ENCODE assay signal across 13 mouse cellular contexts in genomic region chr4:139014793-139015192, GRCm38 (mm10). TPM values are rescaled to one million over a fixed set of nuclear protein-coding genes. Genes with fewer than 3 reads are reported as not detected.
A peak's percentile ranks its signal among the peaks of the same experiment; 100 is the strongest.
DNase-seq lines count a peak whose midpoint lies in the region; ATAC-seq and TF ChIP-seq lines count a peak whose summit lies in the region.
"Had no signal": no experiment of that assay in that cellular context is flagged by ENCODE, and none has a peak within 500 bp of the region (broad histone marks: within the 10 kb centered on the region; RNA-seq: fewer than 3 reads in every experiment).

No protein-coding gene starts in this region.

- H3K9me3 ChIP-seq in kidney, postnatal 0 days (replicated peaks; ENCODE audit: low read length): no peaks in the 10 kb centered on the region
- no peaks in the 10 kb centered on the region for H3K9me3 ChIP-seq in MEL (replicated peaks; ENCODE audit: insufficient read depth, low read length)
- no peaks in the 10 kb centered on the region for H3K9me3 ChIP-seq in stomach, postnatal 0 days (ENCODE audit: control insufficient read depth, low read length)
- H3K9me3 ChIP-seq: forebrain, embryonic 12.5 days; hindbrain, embryonic 15.5 days; limb, embryonic 15.5 days had no signal

- peak; percentile 56 for TF ChIP-seq CTCF in kidney, postnatal 0 days (IDR thresholded peaks at IDR 0.05; ENCODE audit: low read depth)
- TF ChIP-seq CTCF in testis, adult 2 months (IDR thresholded peaks at IDR 0.05; ENCODE audit: control insufficient read depth, insufficient read depth, insufficient replicate concordance, low read depth, low read length): peak; percentile 83; the same call in 1 of the 2 replicates
- peak; percentile 47 to 73 (median 63) for TF ChIP-seq CTCF in MEL (IDR thresholded peaks at IDR 0.05 in 2 of 3, conservative IDR thresholded peaks at IDR 0.05 in 1 of 3; ENCODE audit: control insufficient read depth in 1 of 3, insufficient read depth in 1 of 3, low read depth in 2 of 3, low read length in 3 of 3, poor library complexity in 1 of 3, severe bottlenecking in 1 of 3)
- TF ChIP-seq CTCF in stomach, postnatal 0 days (IDR thresholded peaks at IDR 0.05; ENCODE audit: low read depth): peak; percentile 62

- TF ChIP-seq RAD21 in MEL (IDR thresholded peaks at IDR 0.05; ENCODE audit: low read depth, low read length): peak; percentile 51

- no peaks in the 10 kb centered on the region for H3K79me2 ChIP-seq in MEL (ENCODE audit: control insufficient read depth, insufficient read depth, low read length, poor library complexity)

- WGBS in kidney, postnatal 0 days: 85% methylated on average over 6 of the region's 6 CpGs
- 82% methylated on average over 6 of the region's 6 CpGs for WGBS in stomach, postnatal 0 days

- no peaks in the 10 kb centered on the region for H3K4me1 ChIP-seq in kidney, postnatal 0 days (replicated peaks; ENCODE audit: insufficient read depth, low read length)
- no peaks in the 10 kb centered on the region for H3K4me1 ChIP-seq in testis, adult 2 months (ENCODE audit: control insufficient read depth, insufficient read depth, low read length)
- H3K4me1 ChIP-seq in MEL (ENCODE audit: control insufficient read depth in 1 of 2, insufficient read depth in 2 of 2, low read length in 2 of 2): peaks cover 0 to 5% of the 10 kb centered on the region in 2 experiments; a peak in 1 of 4 replicates
- H3K4me1 ChIP-seq in stomach, postnatal 0 days (replicated peaks; ENCODE audit: control insufficient read depth, insufficient read depth): no peaks in the 10 kb centered on the region
- H3K4me1 ChIP-seq: limb, embryonic 15.5 days had no signal

- intact Hi-C loops in left cerebral cortex, postnatal 10 days (cut with DNase I): no loop called here

- no peaks in the 10 kb centered on the region for H3K36me3 ChIP-seq in kidney, postnatal 0 days (ENCODE audit: insufficient read depth, low read length)
- H3K36me3 ChIP-seq in testis, adult 2 months (ENCODE audit: control insufficient read depth, insufficient read depth, low read length): no peaks in the 10 kb centered on the region
- H3K36me3 ChIP-seq in MEL (ENCODE audit: control insufficient read depth in 1 of 2, insufficient read depth in 2 of 2, low read length in 2 of 2): peaks cover 2 to 6% of the 10 kb centered on the region in 2 experiments
- no peaks in the 10 kb centered on the region for H3K36me3 ChIP-seq in stomach, postnatal 0 days (ENCODE audit: control insufficient read depth, insufficient read depth, low read length)
- H3K36me3 ChIP-seq: forebrain, embryonic 12.5 days; hindbrain, embryonic 15.5 days; limb, embryonic 15.5 days had no signal

- no peak for ATAC-seq in kidney, postnatal 0 days (replicated peaks; ENCODE audit: low FRiP score, low read depth)
- no peak for ATAC-seq in stomach, postnatal 0 days (ENCODE audit: low FRiP score, low TSS enrichment)

- TF ChIP-seq POLR2A in testis, adult 2 months (IDR thresholded peaks at IDR 0.05; ENCODE audit: control insufficient read depth, low read depth, low read length): no peak
- no peak for TF ChIP-seq POLR2A in MEL (IDR thresholded peaks at IDR 0.05; ENCODE audit: control insufficient read depth in 1 of 2, insufficient read depth in 1 of 2, low read depth in 1 of 2, low read length in 2 of 2, poor library complexity in 1 of 2)

- no peak for DNase-seq in kidney, postnatal 0 days (ENCODE audit: low spot score)
- DNase-seq in kidney, adult 11 months: no peak
- no peak for DNase-seq in testis, postnatal 14 days (ENCODE audit: low spot score)
- peak; percentile 50 for DNase-seq in MEL (ENCODE audit: low read depth, low spot score)
- DNase-seq in stomach, postnatal 0 days (ENCODE audit: low spot score): no peak
- DNase-seq in left cerebral cortex, postnatal 10 days (ENCODE audit: extremely low spot score in 1 of 2, low spot score in 2 of 2): no peak
- DNase-seq: embryo, embryonic 11 days; midbrain, embryonic 14.5 days had no signal

- no peak overlapping the region for H3K4me3 ChIP-seq in kidney, postnatal 0 days (replicated peaks; ENCODE audit: low read depth, low read length)
- no peak overlapping the region for H3K4me3 ChIP-seq in testis, adult 2 months (ENCODE audit: control insufficient read depth, low read depth, low read length)
- H3K4me3 ChIP-seq in MEL (ENCODE audit: control insufficient read depth in 1 of 2, insufficient read depth in 1 of 2, low read depth in 2 of 2, low read length in 2 of 2): no peak overlapping the region
- no peak overlapping the region for H3K4me3 ChIP-seq in stomach, postnatal 0 days (ENCODE audit: low read depth, low read length)
- H3K4me3 ChIP-seq: forebrain, embryonic 12.5 days; hindbrain, embryonic 15.5 days; limb, embryonic 15.5 days had no signal

- no peak overlapping the region for H3K9ac ChIP-seq in kidney, postnatal 0 days (ENCODE audit: low read depth, low read length)
- no peak overlapping the region for H3K9ac ChIP-seq in MEL (ENCODE audit: control insufficient read depth, low read depth, low read length, poor library complexity, severe bottlenecking)
- H3K9ac ChIP-seq in stomach, postnatal 0 days (ENCODE audit: low read length): no peak overlapping the region
- H3K9ac ChIP-seq: forebrain, embryonic 12.5 days; hindbrain, embryonic 15.5 days; limb, embryonic 15.5 days had no signal

- no peak overlapping the region for H3K27ac ChIP-seq in kidney, postnatal 0 days
- no peak overlapping the region for H3K27ac ChIP-seq in testis, adult 2 months (ENCODE audit: control insufficient read depth, insufficient read depth, low read depth, low read length)
- H3K27ac ChIP-seq in MEL (ENCODE audit: control insufficient read depth, low read depth, low read length): no peak overlapping the region
- H3K27ac ChIP-seq in stomach, postnatal 0 days (replicated peaks): no peak overlapping the region
- H3K27ac ChIP-seq: forebrain, embryonic 12.5 days; hindbrain, embryonic 15.5 days; limb, embryonic 15.5 days had no signal

- TF ChIP-seq EP300 in MEL (IDR thresholded peaks at IDR 0.05; ENCODE audit: low read depth in 1 of 2, low read length in 2 of 2): no peak
- no peak for TF ChIP-seq EP300 in stomach, postnatal 0 days (optimal IDR thresholded peaks at IDR 0.05)

- H3K27me3 ChIP-seq in kidney, postnatal 0 days (ENCODE audit: insufficient read depth, low read length): no peaks in the 10 kb centered on the region
- H3K27me3 ChIP-seq in testis, adult 2 months (ENCODE audit: control insufficient read depth, insufficient read depth, low read length): no peaks in the 10 kb centered on the region
- H3K27me3 ChIP-seq in MEL (ENCODE audit: control insufficient read depth in 1 of 2, insufficient read depth in 2 of 2, low read length in 2 of 2): no peaks in the 10 kb centered on the region
- H3K27me3 ChIP-seq in stomach, postnatal 0 days (ENCODE audit: control insufficient read depth, insufficient read depth, low read length): no peaks in the 10 kb centered on the region
- H3K27me3 ChIP-seq: forebrain, embryonic 12.5 days; hindbrain, embryonic 15.5 days; limb, embryonic 15.5 days had no signal

- H3K4me2 ChIP-seq in kidney, postnatal 0 days (ENCODE audit: low read length): no peak overlapping the region
- H3K4me2 ChIP-seq in stomach, postnatal 0 days (replicated peaks; ENCODE audit: low read depth): no peak overlapping the region
- H3K4me2 ChIP-seq: forebrain, embryonic 12.5 days; hindbrain, embryonic 15.5 days; limb, embryonic 15.5 days had no signal

TF ChIP-seq in MEL, 35 proteins besides CTCF, POLR2A, EP300 and RAD21:
- TF ChIP-seq SMC3 (IDR thresholded peaks at IDR 0.05; ENCODE audit: low read depth, low read length): peak; percentile 50
- no peak for TF ChIP-seq ETS1 (IDR thresholded peaks at IDR 0.05; ENCODE audit: low read depth, low read length)
- no peak for TF ChIP-seq E2F4 (IDR thresholded peaks at IDR 0.05; ENCODE audit: borderline replicate concordance, low read depth, low read length)
- TF ChIP-seq ZC3H11A (IDR thresholded peaks at IDR 0.05; ENCODE audit: low read depth, low read length): peak; percentile 28; the same call in 1 of the 2 replicates
- no peak for TF ChIP-seq TAL1 (IDR thresholded peaks at IDR 0.05; ENCODE audit: low read length)

RNA-seq across cellular contexts. Expression of gene Tmco4, which starts 42.1 kb away (rescaled TPM):
- polyA plus RNA-seq in kidney, postnatal 0 days (2015; fragmentation: Nextera tagmentation; extraction: Ambion mirVana): 10.2 and 10.8 TPM in 2 replicates
- 3.3 and 3.4 TPM in 2 replicates for polyA plus RNA-seq in testis, adult 2 months (2012; rRNA removed)
- total RNA-seq in MEL (2012; rRNA removed): 22.0 and 24.7 TPM in 2 replicates
- 10 to 100 TPM in 1 of 2 experiments, not detected in 1; 16.5 TPM for polyA plus RNA-seq in MEL (2012; ENCODE audit: insufficient read depth in 1 of 2, insufficient read length in 2 of 2, low read depth in 1 of 2, low replicate concordance in 2 of 2, missing spikeins in 1 of 2)
- polyA plus RNA-seq in stomach, postnatal 0 days (2015; fragmentation: Nextera tagmentation; extraction: Ambion mirVana): 10.3 and 10.8 TPM in 2 replicates
- total RNA-seq in left cerebral cortex, postnatal 10 days (2021): 1 to 10 TPM; 1.3 to 1.7 TPM

RNA-seq across cellular contexts. Expression of gene Rnf186, which starts 47.9 kb away (rescaled TPM):
- polyA plus RNA-seq in kidney, postnatal 0 days (2015; fragmentation: Nextera tagmentation; extraction: Ambion mirVana): 15.9 and 17.7 TPM in 2 replicates
- 0.46 TPM in 1 of 2 replicates, not detected in the other for polyA plus RNA-seq in testis, adult 2 months (2012; rRNA removed)
- total RNA-seq in MEL (2012; rRNA removed): 0.19 TPM in 1 of 2 replicates, not detected in the other
- under 1 TPM in 1 of 2 experiments, not detected in 1; 0.61 TPM for polyA plus RNA-seq in MEL (2012; ENCODE audit: insufficient read depth in 1 of 2, insufficient read length in 2 of 2, low read depth in 1 of 2, low replicate concordance in 2 of 2, missing spikeins in 1 of 2)
- polyA plus RNA-seq in stomach, postnatal 0 days (2015; fragmentation: Nextera tagmentation; extraction: Ambion mirVana): 17.6 and 24.8 TPM in 2 replicates
- not detected for total RNA-seq in left cerebral cortex, postnatal 10 days (2021)
- total RNA-seq: granulocyte monocyte progenitor cell, adult 5-6 weeks had no signal
- polyA plus RNA-seq: forebrain, embryonic 12.5 days; midbrain, embryonic 14.5 days had no signal

Comparison
In these comparisons a context has a peak if more than half of its experiments do, and no peak if none do; other contexts are left out.
1. RNA of gene Rnf186, which starts 47.9 kb away (polyA plus RNA-seq): 17.6 to 24.8 TPM in stomach, postnatal 0 days and 15.9 to 17.7 TPM in kidney, postnatal 0 days; 0.61 TPM in MEL and 0.46 TPM in testis, adult 2 months; every median in the first group is over 10 times any median in the second.
2. Peak in every context shown above with its lines, with median percentiles within 50 percentile points of each other: CTCF ChIP-seq.